Mouse (Mus musculus) stomach, embryonic 15.5 days (tissue): ENCODE measurements around the gene Sarm1. TPM values are rescaled to one million over a fixed set of nuclear protein-coding genes. Genes with fewer than 3 reads are reported as not detected.
A peak's percentile ranks its signal among the peaks of the same experiment; 100 is the strongest.

ENCODE experiments used
- ATAC-seq: fragments of 200-750 bp; cut with Nextera tagmentation; 2 replicates; pipeline ENCODE4 v1.8.0; 2017; ENCODE audit warnings: low read depth, moderate number of reproducible peaks, moderate TSS enrichment; ENCODE audit not compliant: insufficient read depth, low FRiP score
- H3K27ac ChIP-seq: fragments of 300-500 bp; sonication (generic); 2 replicates; pipeline ENCODE4 v1.5.1; 2015; ENCODE audit warnings: mild to moderate bottlenecking, inconsistent platforms
- H3K27me3 ChIP-seq: fragments of 300-500 bp; sonication (generic); replicated peaks from 2 replicates; pipeline ENCODE4 v1.6.1; 2015; ENCODE audit warnings: inconsistent platforms
- H3K36me3 ChIP-seq: fragments of 300-500 bp; sonication (generic); 2 replicates; pipeline ENCODE4 v1.6.1; 2015; ENCODE audit warnings: inconsistent platforms
- H3K4me1 ChIP-seq: fragments of 300-500 bp; sonication (generic); 2 replicates; pipeline ENCODE4 v1.6.1; 2015; ENCODE audit warnings: inconsistent platforms
- H3K4me2 ChIP-seq: fragments of 300-500 bp; sonication (generic); 2 replicates; pipeline ENCODE4 v1.6.1; 2015; ENCODE audit warnings: mild to moderate bottlenecking, inconsistent platforms
- H3K4me3 ChIP-seq: fragments of 300-500 bp; sonication (generic); replicated peaks from 2 replicates; pipeline ENCODE4 v1.5.1; 2015; ENCODE audit warnings: inconsistent platforms
- H3K9ac ChIP-seq: fragments of 300-500 bp; sonication (generic); 2 replicates; pipeline ENCODE4 v1.6.1; 2015; ENCODE audit warnings: inconsistent platforms
- H3K9me3 ChIP-seq: fragments of 300-500 bp; sonication (generic); 2 replicates; pipeline ENCODE4 v1.6.1; 2016; ENCODE audit warnings: inconsistent platforms
- WGBS: fragments of 180-500 bp; shearing (Covaris S2); methylation state at CpG from one replicate; pipeline ENCODE4 v1.1.7; 2015; 5-methylcytosine and 5-hydroxymethylcytosine counted together
- polyA plus RNA-seq: library from polyadenylated mRNA; unstranded; fragments of >200 nt; fragmentation: Nextera tagmentation; extraction: Ambion mirVana; gene quantifications from 2 replicates; pipeline ENCODE4 v1.2.1, GENCODE M21; 2015

Gene Sarm1
- polyA plus RNA-seq, 1 experiment from 2014 or later: 2.6 TPM

- Histone ChIP-seq H3K4me3 (no peak within 1 kb of the TSS), H3K4me1 (0 out of 2 replicates have a peak, but pooled peaks cover 3% of the 10 kb centered on the region), H3K4me2 (no peak within 1 kb of the TSS), H3K9me3 (no peaks in the 10 kb centered on the region), H3K36me3 (peaks cover 4% of the 10 kb centered on the region; the same call in 1 of the 2 replicates), H3K27me3 (peaks cover 13% of the 10 kb centered on the region; the same call in 1 of the 2 replicates), H3K27ac (no peak within 1 kb of the TSS), H3K9ac (no peak within 1 kb of the TSS)
- WGBS: 69% methylated on average over 7 of the region's 7 CpGs
- no peak for ATAC-seq
Observed at GRCm38 (mm10) chr11:78502909-78503650, 5.5 kb upstream of the Sarm1 start, which contains the start of gene Sebox. Gene Sebox (plus strand): TSS chr11:78503447.

- no peak overlapping the region for H3K4me2 ChIP-seq
- no peaks in the 10 kb centered on the region for H3K36me3 ChIP-seq
- H3K27ac ChIP-seq: no peak overlapping the region
- ATAC-seq: no peak
- 64% methylated on average over 20 of the region's 20 CpGs for WGBS
- peaks cover 21% of the 10 kb centered on the region for H3K27me3 ChIP-seq
- H3K4me1 ChIP-seq: peaks cover 14% of the 10 kb centered on the region
- no peak overlapping the region for H3K4me3 ChIP-seq
- H3K9me3 ChIP-seq: no peaks in the 10 kb centered on the region
- no peak overlapping the region for H3K9ac ChIP-seq
Observed at GRCm38 (mm10) chr11:78501529-78501928, 4.0 kb upstream of the Sarm1 start.

DNA sequence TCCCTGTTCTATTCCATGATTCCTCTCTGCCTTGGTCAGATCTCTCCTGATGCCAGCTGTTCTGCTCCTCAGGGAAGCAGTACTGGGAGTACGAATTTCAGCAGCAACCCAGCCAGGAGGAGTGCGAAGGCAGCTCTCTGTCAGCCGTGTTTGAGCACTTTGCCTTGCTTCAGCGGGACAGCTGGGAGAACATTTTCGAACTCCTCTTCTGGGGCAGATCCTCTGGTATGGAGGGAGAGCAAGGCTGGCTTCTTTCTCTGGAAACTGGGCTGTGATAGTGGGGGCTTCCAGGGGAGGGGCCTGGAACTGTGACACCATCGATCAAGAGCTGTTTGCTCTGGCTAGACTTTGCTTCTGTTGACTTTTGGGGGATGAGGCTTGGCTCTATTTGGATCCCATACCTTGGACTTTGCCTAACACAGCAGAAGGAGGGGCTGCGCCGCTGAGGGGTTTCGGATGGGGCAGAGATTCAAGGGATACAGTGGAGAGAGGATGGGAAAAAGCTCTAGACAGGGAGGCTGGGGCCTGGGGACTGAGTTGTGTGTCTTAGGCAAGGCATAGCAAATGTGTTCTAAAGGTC is 3.2 kb upstream of the Sarm1 start:
- Histone ChIP-seq H3K4me2 (peak overlapping the region; percentile 3; the same call in 1 of the 2 replicates), H3K27me3 (peaks cover 29% of the 10 kb centered on the region)

DNA sequence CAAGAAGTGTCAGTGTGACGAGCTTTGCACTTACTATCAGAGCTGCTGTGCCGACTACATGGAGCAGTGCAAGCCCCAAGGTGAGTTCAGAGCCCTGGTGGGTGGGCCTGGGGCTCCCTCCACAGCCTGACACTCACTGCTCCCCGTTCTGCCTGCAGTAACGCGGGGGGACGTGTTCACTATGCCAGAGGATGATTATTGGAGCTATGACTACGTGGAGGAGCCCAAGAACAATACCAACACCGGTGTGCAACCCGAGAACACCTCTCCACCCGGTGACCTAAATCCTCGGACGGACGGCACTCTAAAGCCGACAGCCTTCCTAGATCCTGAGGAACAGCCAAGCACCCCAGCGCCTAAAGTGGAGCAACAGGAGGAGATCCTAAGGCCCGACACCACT is 2.0 kb upstream of the Sarm1 start:
- no peak overlapping the region for H3K27ac ChIP-seq
- no peaks in the 10 kb centered on the region for H3K36me3 ChIP-seq
- peak overlapping the region; percentile 10; the same call in 1 of the 2 replicates for H3K4me2 ChIP-seq
- H3K9ac ChIP-seq: no peak overlapping the region
- H3K9me3 ChIP-seq: no peaks in the 10 kb centered on the region
- 38% methylated on average over 16 of the region's 16 CpGs for WGBS
- peaks cover 35% of the 10 kb centered on the region for H3K27me3 ChIP-seq
- ATAC-seq: no peak
- H3K4me1 ChIP-seq: peaks cover 14% of the 10 kb centered on the region
- H3K4me3 ChIP-seq: peak overlapping the region; percentile 11; the same call in 1 of the 2 replicates

More for the DNA sequence above, 3.2 kb upstream of the Sarm1 start:
- no peak overlapping the region for H3K4me3 ChIP-seq
- ATAC-seq: no peak
- H3K9me3 ChIP-seq: no peaks in the 10 kb centered on the region
- no peaks in the 10 kb centered on the region for H3K36me3 ChIP-seq
- no peak overlapping the region for H3K27ac ChIP-seq
- peaks cover 14% of the 10 kb centered on the region for H3K4me1 ChIP-seq
- 54% methylated on average over 9 of the region's 9 CpGs for WGBS
- H3K9ac ChIP-seq: no peak overlapping the region

GRCm38 (mm10) chr11:78499004-78499403 is 1.4 kb upstream of the Sarm1 start, which contains the start of gene Vtn:
Gene Vtn (plus strand): TSS chr11:78499091.
- Histone ChIP-seq H3K9me3 (no peaks in the 10 kb centered on the region), H3K9ac (no peak within 1 kb of the TSS), H3K4me2 (peak within 1 kb of the TSS; percentile 97), H3K4me1 (peaks cover 14% of the 10 kb centered on the region), H3K27ac (no peak within 1 kb of the TSS), H3K4me3 (peak within 1 kb of the TSS; percentile 52), H3K36me3 (no peaks in the 10 kb centered on the region), H3K27me3 (peaks cover 35% of the 10 kb centered on the region)
- 55% methylated on average over 7 of the region's 7 CpGs for whole genome bisulfite sequencing
- ATAC-seq: no peak

DNA sequence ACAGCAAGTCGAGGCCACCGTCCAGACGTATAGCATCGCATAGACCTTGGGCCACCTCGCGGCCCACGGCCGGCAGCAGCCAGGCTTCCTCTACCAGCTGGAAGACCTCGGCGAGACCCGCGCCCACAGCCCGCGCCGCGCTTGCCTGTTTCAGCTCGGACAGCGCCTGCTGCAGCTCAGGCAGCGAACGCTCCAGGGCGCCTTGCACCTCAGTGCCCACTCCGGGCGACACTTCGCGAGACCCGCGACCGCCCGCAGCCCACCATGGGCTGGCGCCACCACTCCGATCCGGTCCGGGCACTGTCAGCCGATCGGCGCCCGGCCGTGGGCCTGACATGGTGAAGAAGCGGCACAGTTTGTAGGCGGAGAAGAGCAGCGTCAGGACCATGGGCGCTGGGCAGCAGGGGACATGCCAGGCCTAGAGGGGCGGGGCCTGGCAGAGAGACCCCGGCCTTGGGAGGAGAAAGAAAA is 448 bp downstream of the Sarm1 start:
- Histone ChIP-seq H3K4me1 (peaks cover 14% of the 10 kb centered on the region), H3K36me3 (no peaks in the 10 kb centered on the region), H3K27ac (no peak overlapping the region), H3K4me2 (peak overlapping the region; percentile 97), H3K4me3 (peak overlapping the region; percentile 52), H3K9me3 (no peaks in the 10 kb centered on the region), H3K27me3 (peaks cover 35% of the 10 kb centered on the region), H3K9ac (no peak overlapping the region)
- ATAC-seq: no peak; the same call in 1 of the 2 replicates
- WGBS: under 1% methylated on average over 44 of the region's 44 CpGs

DNA sequence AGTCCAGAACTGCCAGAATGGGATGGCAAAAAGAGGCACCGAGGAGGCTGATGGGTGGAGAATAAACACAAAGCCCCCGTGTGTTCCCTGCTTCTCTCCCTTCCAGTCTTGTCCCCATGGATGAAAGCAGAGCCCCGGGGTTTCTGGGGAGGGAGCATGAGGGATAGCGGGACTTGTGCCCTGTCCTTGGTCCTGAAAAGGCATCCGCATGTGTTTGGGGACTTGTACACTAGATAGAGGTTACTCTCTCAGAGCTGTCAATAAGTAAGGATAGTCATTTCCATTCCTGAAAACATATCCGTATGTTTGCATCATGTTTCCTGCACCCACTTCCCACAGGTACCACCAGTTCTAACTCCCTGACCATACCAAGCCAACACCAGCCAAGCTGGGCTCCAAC is 1.6 kb downstream of the Sarm1 start:
- H3K9ac ChIP-seq: no peak overlapping the region
- no peak overlapping the region for H3K27ac ChIP-seq
- H3K27me3 ChIP-seq: peaks cover 45% of the 10 kb centered on the region
- ATAC-seq: no peak
- no peaks in the 10 kb centered on the region for H3K36me3 ChIP-seq
- no peaks in the 10 kb centered on the region for H3K9me3 ChIP-seq
- peaks cover 17% of the 10 kb centered on the region for H3K4me1 ChIP-seq
- no peak overlapping the region for H3K4me2 ChIP-seq
- 6% methylated on average over 6 of the region's 6 CpGs for WGBS
- no peak overlapping the region for H3K4me3 ChIP-seq

GRCm38 (mm10) chr11:78490781-78491241 is 6.7 kb downstream of the Sarm1 start:
- Histone ChIP-seq H3K36me3 (no peaks in the 10 kb centered on the region), H3K9me3 (no peaks in the 10 kb centered on the region), H3K27ac (no peak overlapping the region), H3K27me3 (peaks cover 59% of the 10 kb centered on the region), H3K9ac (no peak overlapping the region), H3K4me1 (0 out of 2 replicates have a peak, but pooled peaks cover 7% of the 10 kb centered on the region), H3K4me2 (peak overlapping the region; percentile 51), H3K4me3 (peak overlapping the region; percentile 21)
- no peak for ATAC-seq
- WGBS: 11% methylated on average over 44 of the region's 48 CpGs

GRCm38 (mm10) chr11:78488168-78488567 is 9.4 kb downstream of the Sarm1 start:
- Histone ChIP-seq H3K36me3 (no peaks in the 10 kb centered on the region), H3K27me3 (peaks cover 56% of the 10 kb centered on the region), H3K27ac (no peak overlapping the region), H3K9ac (no peak overlapping the region), H3K9me3 (no peaks in the 10 kb centered on the region), H3K4me1 (0 out of 2 replicates have a peak, but pooled peaks cover 7% of the 10 kb centered on the region), H3K4me3 (no peak overlapping the region), H3K4me2 (no peak overlapping the region)
- no peak for ATAC-seq
- 3% methylated on average over 8 of the region's 8 CpGs for WGBS

DNA sequence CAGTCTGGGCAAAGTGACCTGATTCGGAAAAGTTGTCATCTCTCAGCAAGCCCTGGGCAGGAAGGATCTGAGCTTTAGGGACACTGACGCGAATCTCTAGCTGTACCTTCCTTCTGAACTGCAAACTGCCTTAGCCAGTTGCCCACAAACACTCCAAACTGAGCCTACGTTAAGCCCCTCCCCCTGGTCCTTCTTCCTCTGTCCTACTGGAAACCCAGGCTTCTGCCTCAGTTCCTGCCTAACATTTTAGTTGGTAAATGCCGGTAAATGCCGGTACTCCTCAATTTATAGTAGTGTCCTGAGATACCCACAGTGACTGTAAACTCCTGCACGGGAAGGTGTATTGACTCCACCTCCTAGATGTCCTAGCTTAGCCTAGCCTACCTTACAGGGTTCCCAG is 13.9 kb downstream of the Sarm1 start:
- no peak overlapping the region for H3K4me3 ChIP-seq
- no peaks in the 10 kb centered on the region for H3K9me3 ChIP-seq
- H3K4me1 ChIP-seq: no peaks in the 10 kb centered on the region
- peaks cover 25% of the 10 kb centered on the region for H3K27me3 ChIP-seq
- no peak for ATAC-seq
- no peak overlapping the region for H3K27ac ChIP-seq
- no peak overlapping the region for H3K4me2 ChIP-seq
- no peaks in the 10 kb centered on the region for H3K36me3 ChIP-seq
- WGBS: 56% methylated on average over 7 of the region's 7 CpGs
- no peak overlapping the region for H3K9ac ChIP-seq

DNA sequence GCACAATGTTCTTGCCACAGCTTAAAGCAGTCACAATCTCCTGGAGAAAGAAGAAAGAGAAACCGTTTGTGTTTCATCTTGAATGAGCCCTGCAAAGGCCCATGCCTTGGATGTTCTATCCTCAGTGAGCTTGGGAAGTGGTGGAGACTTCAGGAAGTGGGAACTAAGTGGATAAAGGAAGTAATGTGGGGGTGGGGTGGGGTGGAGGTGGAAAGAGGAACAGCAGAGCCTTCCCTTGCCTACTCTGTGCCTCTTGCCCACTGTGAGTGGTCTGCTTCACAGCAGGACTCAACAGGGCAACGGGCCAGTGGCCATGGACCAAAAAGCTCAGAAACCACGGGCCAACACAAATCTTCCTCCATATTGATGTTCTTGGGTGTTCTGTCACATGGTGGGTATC is 22.3 kb downstream of the Sarm1 start:
- Histone ChIP-seq H3K36me3 (no peaks in the 10 kb centered on the region), H3K9ac (no peak overlapping the region), H3K9me3 (no peaks in the 10 kb centered on the region), H3K4me1 (no peaks in the 10 kb centered on the region), H3K4me2 (no peak overlapping the region), H3K27ac (no peak overlapping the region), H3K27me3 (no peaks in the 10 kb centered on the region), H3K4me3 (no peak overlapping the region)
- 75% methylated on average over 3 of the region's 3 CpGs for WGBS
- ATAC-seq: no peak
